Mouse (Mus musculus) lung, embryonic 16.5 days (tissue): ENCODE measurements at regions not wholly inside any gene's neighbourhood (a gene's known extent, or its start where the extent isn't known, plus 50 kb on each side); places are given as distances from the start of the nearest gene placed in this dataset.

Experiments
- ATAC-seq: fragments of 200-750 bp; cut with Nextera tagmentation; 2 replicates; pipeline ENCODE4 v1.8.0; 2017; ENCODE audit warnings: low read depth, mild to moderate bottlenecking, moderate library complexity
- H3K27ac ChIP-seq: fragments of 300-500 bp; sonication (generic); 2 replicates; pipeline ENCODE4 v1.5.1; 2014; ENCODE audit warnings: mild to moderate bottlenecking, control low read depth, low read length
- H3K27me3 ChIP-seq: fragments of 300-500 bp; sonication (generic); 2 replicates; pipeline ENCODE4 v1.6.1; 2014; ENCODE audit warnings: low read depth, low read length, mixed read lengths; ENCODE audit not compliant: control insufficient read depth, insufficient read depth
- H3K36me3 ChIP-seq: fragments of 300-500 bp; sonication (generic); 2 replicates; pipeline ENCODE4 v1.6.1; 2014; ENCODE audit warnings: low read length; ENCODE audit not compliant: control insufficient read depth, insufficient read depth
- H3K4me1 ChIP-seq: fragments of 300-500 bp; sonication (generic); replicated peaks from 2 replicates; pipeline ENCODE4 v1.6.1; 2014; ENCODE audit warnings: low read length, mixed read lengths; ENCODE audit not compliant: control insufficient read depth, insufficient read depth
- H3K4me2 ChIP-seq: fragments of 300-500 bp; sonication (generic); 2 replicates; pipeline ENCODE4 v1.6.1; 2014; ENCODE audit warnings: low read depth, low read length, control low read depth
- H3K4me3 ChIP-seq: fragments of 300-500 bp; sonication (generic); 2 replicates; pipeline ENCODE4 v1.5.1; 2014; ENCODE audit warnings: mild to moderate bottlenecking, low read length, control low read depth
- H3K9ac ChIP-seq: fragments of 300-500 bp; sonication (generic); 2 replicates; pipeline ENCODE4 v1.6.1; 2014; ENCODE audit warnings: low read length, control low read depth
- H3K9me3 ChIP-seq: fragments of 300-500 bp; sonication (generic); 2 replicates; pipeline ENCODE4 v1.6.1; 2016; ENCODE audit warnings: low read length; ENCODE audit not compliant: control insufficient read depth
- WGBS: fragments of 180-500 bp; shearing (Covaris S2); extraction: QIAGEN DNeasy Blood & Tissue Kit; methylation state at CpG from one replicate; pipeline ENCODE4 v1.1.7; 2014; 5-methylcytosine and 5-hydroxymethylcytosine counted together

- H3K4me1 ChIP-seq: no peaks in the 10 kb centered on the region
- 72% methylated on average over 2 of the region's 2 CpGs for WGBS
- ATAC-seq: no peak
- no peaks in the 10 kb centered on the region for H3K27me3 ChIP-seq
- H3K36me3 ChIP-seq: no peaks in the 10 kb centered on the region
- no peak overlapping the region for H3K9ac ChIP-seq
- H3K4me3 ChIP-seq: no peak overlapping the region
- no peak overlapping the region for H3K4me2 ChIP-seq
- no peaks in the 10 kb centered on the region for H3K9me3 ChIP-seq
- H3K27ac ChIP-seq: no peak overlapping the region
These were observed 318.9 kb downstream of the Sv2b start for GRCm38 (mm10) chr7:74990198-74990597.

DNA sequence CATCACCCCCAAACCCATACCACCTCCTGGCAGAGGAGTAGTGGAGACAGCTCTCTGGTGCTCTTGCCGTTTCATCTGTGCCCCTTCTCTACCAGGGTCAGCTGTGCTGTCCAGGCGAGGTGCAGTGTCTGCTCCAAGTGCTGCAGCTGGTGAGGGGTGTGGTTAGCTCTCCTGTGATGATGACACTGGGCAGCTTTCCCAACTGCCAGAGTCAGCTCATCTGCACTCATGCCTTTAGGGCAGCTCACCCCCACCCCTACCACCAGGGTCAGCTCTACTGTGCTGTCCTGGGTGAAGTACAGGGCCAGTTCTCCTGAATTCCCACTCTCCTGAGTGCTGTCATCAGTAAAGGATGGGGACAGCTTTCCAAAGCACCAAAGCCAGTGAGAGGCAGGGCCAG lies 329.6 kb downstream of the Sv2b start:
- Histone ChIP-seq H3K27me3 (no peaks in the 10 kb centered on the region), H3K9me3 (no peaks in the 10 kb centered on the region), H3K36me3 (no peaks in the 10 kb centered on the region), H3K9ac (no peak overlapping the region), H3K4me3 (no peak overlapping the region), H3K4me1 (no peaks in the 10 kb centered on the region), H3K4me2 (no peak overlapping the region), H3K27ac (no peak overlapping the region)
- no peak for ATAC-seq
- WGBS: 30% methylated on average over 2 of the region's 2 CpGs

- H3K27ac ChIP-seq: no peak overlapping the region
- H3K4me1 ChIP-seq: no peaks in the 10 kb centered on the region
- no peak overlapping the region for H3K9ac ChIP-seq
- H3K27me3 ChIP-seq: no peaks in the 10 kb centered on the region
- no peaks in the 10 kb centered on the region for H3K36me3 ChIP-seq
- no peak for ATAC-seq
- no peaks in the 10 kb centered on the region for H3K9me3 ChIP-seq
- H3K4me2 ChIP-seq: no peak overlapping the region
- H3K4me3 ChIP-seq: no peak overlapping the region
These were observed 333.1 kb downstream of the Sv2b start for GRCm38 (mm10) chr7:74975986-74976385.

DNA sequence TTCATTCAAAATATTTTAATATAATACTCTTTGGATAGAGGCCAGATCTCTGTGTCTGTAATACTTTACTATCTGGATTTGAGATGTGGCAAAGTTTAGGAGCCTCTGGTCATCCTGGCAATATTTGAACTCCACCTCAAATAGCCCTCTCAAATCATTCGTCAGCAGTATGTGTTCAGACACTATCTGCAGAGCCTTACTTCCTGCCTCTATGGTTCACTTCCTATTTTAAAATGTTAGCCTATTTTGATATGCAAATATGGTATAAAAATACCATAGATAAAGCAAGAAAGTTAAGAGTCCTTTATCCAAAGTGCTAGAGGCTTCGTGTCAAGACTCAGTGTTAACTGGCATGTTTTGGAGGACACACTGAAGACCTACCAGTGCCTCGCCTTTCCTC lies 334.6 kb downstream of the Sv2b start:
- Histone ChIP-seq H3K4me1 (no peaks in the 10 kb centered on the region), H3K9me3 (no peaks in the 10 kb centered on the region), H3K36me3 (no peaks in the 10 kb centered on the region), H3K9ac (no peak overlapping the region), H3K4me2 (no peak overlapping the region), H3K27me3 (no peaks in the 10 kb centered on the region), H3K27ac (no peak overlapping the region), H3K4me3 (no peak overlapping the region)
- ATAC-seq: no peak
- 64% methylated on average over 3 of the region's 3 CpGs for WGBS

DNA sequence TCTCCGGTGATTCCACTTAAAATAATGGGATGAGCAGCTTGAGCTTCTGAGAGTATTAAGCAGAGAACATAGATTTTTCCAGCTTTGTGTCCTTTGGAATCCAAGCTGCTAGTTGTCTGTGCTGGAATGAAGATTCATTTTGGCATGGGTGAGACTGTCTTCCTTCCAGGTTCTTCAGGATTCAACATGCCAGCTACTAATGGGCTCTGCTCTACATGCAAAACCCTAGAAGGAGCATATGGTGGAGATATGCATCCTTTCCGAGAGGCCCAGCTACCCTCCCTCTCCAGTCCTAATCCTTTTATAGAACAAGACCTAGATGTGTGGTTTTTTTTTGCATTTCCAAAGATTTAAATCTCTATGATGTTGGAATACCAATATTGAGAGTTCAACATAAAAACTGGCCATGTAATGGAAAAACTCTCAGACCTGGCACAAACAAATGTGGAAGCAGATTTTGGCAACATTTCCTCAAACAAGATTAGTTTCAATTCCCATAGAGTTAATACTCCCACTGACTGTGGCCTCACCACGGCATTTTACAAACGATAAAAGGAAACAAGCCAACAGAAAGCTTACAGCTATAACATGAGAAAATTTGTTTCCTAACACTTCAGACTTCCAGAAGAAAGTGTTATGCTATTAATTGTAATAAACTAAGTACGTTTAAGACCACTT lies 364.5 kb downstream of the Sv2b start:
- Histone ChIP-seq H3K4me2 (no peak overlapping the region), H3K4me1 (no peaks in the 10 kb centered on the region), H3K4me3 (no peak overlapping the region), H3K9me3 (no peaks in the 10 kb centered on the region), H3K27me3 (no peaks in the 10 kb centered on the region), H3K27ac (no peak overlapping the region), H3K9ac (no peak overlapping the region), H3K36me3 (no peaks in the 10 kb centered on the region)
- no peak for ATAC-seq
- 55% methylated on average over 5 of the region's 5 CpGs for WGBS

DNA sequence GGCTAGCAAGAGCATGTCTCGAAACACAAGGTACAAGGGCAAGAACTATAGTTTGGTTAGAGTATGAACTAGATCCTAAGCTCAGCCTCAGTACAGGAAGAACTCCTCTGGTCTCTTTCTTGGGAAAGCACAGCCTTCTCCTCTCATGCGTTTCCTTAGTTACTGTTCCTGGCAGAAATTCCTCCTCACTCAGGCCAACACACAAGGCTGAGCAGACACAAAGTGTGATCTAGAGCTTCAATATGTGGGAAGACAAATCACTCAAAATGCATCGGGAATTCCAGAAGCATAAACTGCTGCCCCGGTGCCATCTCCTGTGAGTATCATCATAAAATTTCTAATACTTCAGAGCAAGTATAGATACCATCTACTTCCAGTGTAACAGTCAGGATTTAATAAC lies 366.1 kb downstream of the Sv2b start:
- no peak for ATAC-seq
- 52% methylated on average over 4 of the region's 4 CpGs for WGBS
- Histone ChIP-seq H3K27ac (no peak overlapping the region), H3K27me3 (no peaks in the 10 kb centered on the region), H3K4me2 (no peak overlapping the region), H3K9ac (no peak overlapping the region), H3K9me3 (no peaks in the 10 kb centered on the region), H3K4me1 (no peaks in the 10 kb centered on the region), H3K36me3 (no peaks in the 10 kb centered on the region), H3K4me3 (no peak overlapping the region)

GRCm38 (mm10) chr7:74942146-74942545 lies 366.9 kb downstream of the Sv2b start:
- H3K4me3 ChIP-seq: no peak overlapping the region
- no peak for ATAC-seq
- H3K4me2 ChIP-seq: no peak overlapping the region
- H3K9ac ChIP-seq: no peak overlapping the region
- no peak overlapping the region for H3K27ac ChIP-seq
- no peaks in the 10 kb centered on the region for H3K36me3 ChIP-seq
- 40% methylated on average over 3 of the region's 3 CpGs for WGBS
- H3K27me3 ChIP-seq: no peaks in the 10 kb centered on the region
- H3K9me3 ChIP-seq: no peaks in the 10 kb centered on the region
- H3K4me1 ChIP-seq: no peaks in the 10 kb centered on the region

GRCm38 (mm10) chr7:74929142-74929829 lies 374.7 kb upstream of the Slco3a1 start:
- H3K9me3 ChIP-seq: no peaks in the 10 kb centered on the region
- no peak overlapping the region for H3K27ac ChIP-seq
- H3K36me3 ChIP-seq: no peaks in the 10 kb centered on the region
- H3K27me3 ChIP-seq: no peaks in the 10 kb centered on the region
- no peak overlapping the region for H3K4me3 ChIP-seq
- peak; percentile 56 for ATAC-seq
- H3K4me2 ChIP-seq: no peak overlapping the region
- WGBS: 39% methylated on average over 8 of the region's 8 CpGs
- H3K4me1 ChIP-seq: no peaks in the 10 kb centered on the region; the same call in 1 of the 2 replicates
- H3K9ac ChIP-seq: no peak overlapping the region

DNA sequence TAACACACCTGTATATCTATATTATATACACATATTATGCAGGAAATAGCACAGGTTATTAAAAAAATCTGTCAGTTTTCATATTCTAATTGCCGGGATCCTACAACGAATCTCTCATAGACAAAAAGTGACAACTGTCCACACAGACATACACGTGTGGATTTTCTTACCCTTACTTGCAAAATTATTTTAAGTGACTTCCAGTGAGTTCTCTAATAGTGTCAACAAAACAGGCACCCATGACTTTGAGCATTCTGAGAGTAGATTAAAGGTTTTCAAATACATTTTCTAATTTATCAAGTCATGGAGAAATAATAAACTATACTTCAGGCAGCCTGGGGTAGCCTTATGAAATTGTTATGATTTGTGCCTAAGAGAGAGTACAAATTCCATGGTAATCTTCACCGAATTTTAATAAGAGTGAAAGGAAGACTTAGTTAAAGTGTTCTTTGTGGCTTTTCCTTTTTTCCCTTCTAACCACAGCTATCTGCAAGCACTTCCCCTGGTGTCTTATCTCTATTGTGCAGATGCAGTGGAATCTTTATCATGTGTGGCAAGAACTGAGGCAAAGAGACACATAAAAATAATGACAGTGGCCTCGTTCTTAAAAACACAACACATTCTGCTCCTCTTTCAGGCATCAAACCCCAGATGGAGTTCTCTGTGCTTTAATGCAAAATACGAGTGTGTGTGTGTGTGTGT lies 373.8 kb upstream of the Slco3a1 start:
- 40% methylated on average over 6 of the region's 6 CpGs for WGBS
- H3K9me3 ChIP-seq: no peaks in the 10 kb centered on the region
- ATAC-seq: no peak

More for the DNA sequence above, 373.8 kb upstream of the Slco3a1 start:
- no peaks in the 10 kb centered on the region for H3K27me3 ChIP-seq
- H3K36me3 ChIP-seq: no peaks in the 10 kb centered on the region
- H3K9ac ChIP-seq: no peak overlapping the region
- no peak overlapping the region for H3K27ac ChIP-seq
- H3K4me2 ChIP-seq: no peak overlapping the region
- H3K4me1 ChIP-seq: no peaks in the 10 kb centered on the region; the same call in 1 of the 2 replicates
- no peak overlapping the region for H3K4me3 ChIP-seq
